Mouse (Mus musculus): ENCODE results near the gene Cdcp1.

- TF ChIP-seq CTCF (IDR thresholded peaks at IDR 0.05; ENCODE audit: low read depth) (no peak), EP300 (IDR thresholded peaks at IDR 0.05; ENCODE audit: low read depth) (no peak)
These were observed 38.3 kb downstream of the Cdcp1 start for GRCm38 (mm10) chr9:123177380-123178048.
